Mouse (Mus musculus) CH12.LX (cell line): ENCODE results near the gene Trim46.
A peak's percentile ranks its signal among the peaks of the same experiment; 100 is the strongest.

ENCODE experiments used
- BHLHE40 ChIP-seq: IDR thresholded peaks from 2 replicates; pipeline ENCODE4 v1.6.1; 2011; ENCODE audit warnings: mild to moderate bottlenecking, low read depth, low read length, improper control_type of control experiment
- CTCF ChIP-seq, 2 experiments: IDR thresholded peaks in 1 of 2; conservative IDR thresholded peaks in 1 of 2; 2 replicates each; pipeline ENCODE4 v1.5.1; 2011 to 2012; ENCODE audit warnings: low read depth in 2 of 2, low read length in 2 of 2, improper control_type of control experiment in 1 of 2, inconsistent platforms in 1 of 2, mild to moderate bottlenecking in 1 of 2, moderate library complexity in 1 of 2
- EP300 ChIP-seq: IDR thresholded peaks from 2 replicates; pipeline ENCODE4 v1.6.1; 2011; ENCODE audit warnings: low read length, improper control_type of control experiment
- PAX5 ChIP-seq: IDR thresholded peaks from 2 replicates; pipeline ENCODE4 v1.6.1; 2012; ENCODE audit warnings: low read length, inconsistent platforms, mixed read lengths
- POLR2A ChIP-seq: IDR thresholded peaks from 2 replicates; pipeline ENCODE4 v1.6.1; 2011; ENCODE audit warnings: low read depth, mild to moderate bottlenecking, improper control_type of control experiment, low read length

GRCm38 (mm10) chr3:89281579-89282290, 35.6 kb upstream of the Trim46 start:
- TF ChIP-seq BHLHE40 = no peak
- no peak for TF ChIP-seq EP300
- no peak for TF ChIP-seq POLR2A
- peak; percentile 96 for TF ChIP-seq CTCF (conservative IDR thresholded peaks at IDR 0.05 in 1 of 2, IDR thresholded peaks at IDR 0.05 in 1 of 2; ENCODE audit: low read depth in 2 of 2, low read length in 2 of 2)
- TF ChIP-seq PAX5 = no peak
